Mouse (Mus musculus): ENCODE results near the gene Tmem131. TPM values are rescaled to one million over a fixed set of nuclear protein-coding genes. Genes with fewer than 3 reads are reported as not detected.
A peak's percentile ranks its signal among the peaks of the same experiment; 100 is the strongest.

Tmem131 gene
- polyA plus RNA-seq, 1 experiment: 46.6 TPM

DNA sequence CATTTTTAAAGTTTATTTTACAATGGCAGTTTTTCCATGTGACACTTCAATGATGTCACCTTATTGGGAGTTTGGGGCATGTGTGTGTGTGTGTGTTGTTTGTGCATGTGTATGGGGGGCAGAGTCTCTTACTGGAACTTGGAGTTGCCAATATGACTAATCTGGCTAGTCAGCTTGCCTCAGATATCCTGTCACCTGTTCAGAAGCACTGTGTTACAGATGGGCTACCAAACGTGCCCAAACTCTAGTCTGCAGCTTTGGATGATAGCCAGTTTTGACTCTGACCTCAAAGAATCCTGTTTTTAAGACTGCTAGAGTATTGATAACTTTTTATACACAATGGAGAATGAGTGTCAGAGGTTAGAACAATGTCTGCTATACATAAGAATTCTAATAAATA is 64.3 kb downstream of the Tmem131 start:
- WGBS: 15% methylated on average over 1 of the region's 1 CpGs

GRCm38 (mm10) chr1:36877126-36877525 is 66.3 kb downstream of the Tmem131 start:
- H3K4me3 ChIP-seq (replicated peaks; ENCODE audit: control insufficient read depth, low read depth, low read length): no peak overlapping the region
- TF ChIP-seq CTCF (IDR thresholded peaks at IDR 0.05; ENCODE audit: control insufficient read depth, insufficient read depth, low read length): no peak
- no peak for TF ChIP-seq POLR2A (IDR thresholded peaks at IDR 0.05; ENCODE audit: borderline replicate concordance, control insufficient read depth, low read depth, low read length)
- peaks cover 7% of the 10 kb centered on the region; the same call in 1 of the 2 replicates for H3K4me1 ChIP-seq (ENCODE audit: control insufficient read depth, insufficient read depth, low read length)
- no peak overlapping the region for H3K27ac ChIP-seq (ENCODE audit: control insufficient read depth, insufficient read depth, low read depth, low read length, poor library complexity)
- WGBS: 63% methylated on average over 1 of the region's 1 CpGs

More for the DNA sequence above, 64.3 kb downstream of the Tmem131 start:
- no peak overlapping the region for H3K27ac ChIP-seq (ENCODE audit: control insufficient read depth, insufficient read depth, low read depth, low read length, poor library complexity)
- TF ChIP-seq CTCF (IDR thresholded peaks at IDR 0.05; ENCODE audit: control insufficient read depth, insufficient read depth, low read length): no peak
- no peak for TF ChIP-seq POLR2A (IDR thresholded peaks at IDR 0.05; ENCODE audit: borderline replicate concordance, control insufficient read depth, low read depth, low read length)
- H3K4me3 ChIP-seq (replicated peaks; ENCODE audit: control insufficient read depth, low read depth, low read length): no peak overlapping the region
- H3K4me1 ChIP-seq (ENCODE audit: control insufficient read depth, insufficient read depth, low read length): peaks cover 11% of the 10 kb centered on the region; the same call in 1 of the 2 replicates

DNA sequence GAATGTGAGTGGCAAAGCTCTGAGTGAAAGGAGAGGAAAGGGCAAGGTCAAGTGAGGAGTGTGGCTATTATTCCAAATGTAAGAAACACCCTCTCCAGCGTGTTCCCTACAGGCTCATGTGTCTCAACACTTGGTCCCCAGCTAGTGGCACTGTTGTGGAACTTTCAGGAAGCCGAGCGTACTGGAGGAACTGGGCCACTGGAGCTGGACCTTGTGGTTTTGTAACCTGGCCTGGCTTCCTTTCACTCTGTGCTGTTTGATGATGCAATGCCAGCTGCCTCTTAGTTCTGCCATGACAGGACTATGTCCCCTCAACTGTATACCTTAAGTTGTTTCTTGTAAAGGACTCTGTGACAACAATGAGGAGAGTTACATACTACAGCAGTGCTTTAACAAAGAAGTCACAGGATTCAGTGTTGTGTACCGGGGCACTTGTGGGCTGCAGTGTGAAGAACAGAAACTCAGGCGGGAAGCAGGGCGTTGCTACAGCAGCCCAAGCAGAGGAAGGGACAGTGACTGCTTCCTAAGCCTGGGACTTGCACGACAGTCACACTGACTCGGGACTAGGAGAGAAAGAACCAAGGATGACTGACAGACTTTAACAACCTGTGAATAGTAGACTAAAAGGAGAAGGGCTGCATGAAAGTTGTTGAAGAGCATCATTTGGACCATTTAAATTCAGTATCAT is 68.4 kb downstream of the Tmem131 start:
- 30% methylated on average over 8 of the region's 8 CpGs for WGBS
- H3K4me1 ChIP-seq (ENCODE audit: control insufficient read depth, insufficient read depth, low read length): peaks cover 7% of the 10 kb centered on the region; the same call in 1 of the 2 replicates
- H3K27ac ChIP-seq (ENCODE audit: control insufficient read depth, insufficient read depth, low read depth, low read length, poor library complexity): peak overlapping the region; percentile 14; the same call in 1 of the 2 replicates
- H3K4me3 ChIP-seq (replicated peaks; ENCODE audit: control insufficient read depth, low read depth, low read length): peak overlapping the region; percentile 2
- no peak for TF ChIP-seq POLR2A (IDR thresholded peaks at IDR 0.05; ENCODE audit: borderline replicate concordance, control insufficient read depth, low read depth, low read length)
- TF ChIP-seq CTCF (IDR thresholded peaks at IDR 0.05; ENCODE audit: control insufficient read depth, insufficient read depth, low read length): peak; percentile 28; the same call in 1 of the 2 replicates

GRCm38 (mm10) chr1:36871238-36871637 is 72.2 kb downstream of the Tmem131 start:
- WGBS: 63% methylated on average over 4 of the region's 4 CpGs
- no peak overlapping the region for H3K27ac ChIP-seq (ENCODE audit: control insufficient read depth, insufficient read depth, low read depth, low read length, poor library complexity)

DNA sequence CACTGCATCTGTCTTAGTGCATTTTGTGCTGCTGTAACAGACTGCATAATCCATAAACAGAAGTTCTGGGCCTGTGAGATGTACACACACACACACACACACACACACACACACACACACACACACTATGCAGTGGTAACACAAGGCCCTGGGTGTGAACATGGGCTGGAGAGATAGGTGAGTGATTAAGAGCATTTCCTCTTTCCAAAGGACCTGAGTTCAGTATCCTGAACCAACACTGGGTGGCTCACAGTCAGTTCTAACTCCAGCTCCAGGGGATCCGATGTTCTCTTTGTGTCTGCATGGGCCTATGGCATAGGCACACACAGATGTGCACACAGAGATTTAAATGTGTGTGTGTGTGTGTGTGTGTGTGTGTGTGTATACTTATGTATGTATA is 72.9 kb downstream of the Tmem131 start:
- H3K4me3 ChIP-seq (replicated peaks; ENCODE audit: control insufficient read depth, low read depth, low read length): no peak overlapping the region
- no peak for TF ChIP-seq CTCF (IDR thresholded peaks at IDR 0.05; ENCODE audit: control insufficient read depth, insufficient read depth, low read length)
- no peak for TF ChIP-seq POLR2A (IDR thresholded peaks at IDR 0.05; ENCODE audit: borderline replicate concordance, control insufficient read depth, low read depth, low read length)
- 62% methylated on average over 1 of the region's 1 CpGs for WGBS
- H3K27ac ChIP-seq (ENCODE audit: control insufficient read depth, insufficient read depth, low read depth, low read length, poor library complexity): no peak overlapping the region
- H3K4me1 ChIP-seq (ENCODE audit: control insufficient read depth, insufficient read depth, low read length): peaks cover 3% of the 10 kb centered on the region; the same call in 1 of the 2 replicates

More at GRCm38 (mm10) chr1:36871238-36871637, 72.2 kb downstream of the Tmem131 start:
- TF ChIP-seq CTCF (IDR thresholded peaks at IDR 0.05; ENCODE audit: control insufficient read depth, insufficient read depth, low read length) (no peak), POLR2A (IDR thresholded peaks at IDR 0.05; ENCODE audit: borderline replicate concordance, control insufficient read depth, low read depth, low read length) (no peak)
- H3K4me1 ChIP-seq (ENCODE audit: control insufficient read depth, insufficient read depth, low read length): peaks cover 6% of the 10 kb centered on the region; the same call in 1 of the 2 replicates
- no peak overlapping the region for H3K4me3 ChIP-seq (replicated peaks; ENCODE audit: control insufficient read depth, low read depth, low read length)

- 90% methylated on average over 3 of the region's 3 CpGs for WGBS
- H3K4me3 ChIP-seq (replicated peaks; ENCODE audit: control insufficient read depth, low read depth, low read length): no peak overlapping the region
- TF ChIP-seq CTCF (IDR thresholded peaks at IDR 0.05; ENCODE audit: control insufficient read depth, insufficient read depth, low read length) (no peak), POLR2A (IDR thresholded peaks at IDR 0.05; ENCODE audit: borderline replicate concordance, control insufficient read depth, low read depth, low read length) (no peak)
- no peak overlapping the region for H3K27ac ChIP-seq (ENCODE audit: control insufficient read depth, insufficient read depth, low read depth, low read length, poor library complexity)
- peaks cover 2% of the 10 kb centered on the region for H3K4me1 ChIP-seq (ENCODE audit: control insufficient read depth, insufficient read depth, low read length)
Observed at GRCm38 (mm10) chr1:36864757-36865156, 78.7 kb downstream of the Tmem131 start.

DNA sequence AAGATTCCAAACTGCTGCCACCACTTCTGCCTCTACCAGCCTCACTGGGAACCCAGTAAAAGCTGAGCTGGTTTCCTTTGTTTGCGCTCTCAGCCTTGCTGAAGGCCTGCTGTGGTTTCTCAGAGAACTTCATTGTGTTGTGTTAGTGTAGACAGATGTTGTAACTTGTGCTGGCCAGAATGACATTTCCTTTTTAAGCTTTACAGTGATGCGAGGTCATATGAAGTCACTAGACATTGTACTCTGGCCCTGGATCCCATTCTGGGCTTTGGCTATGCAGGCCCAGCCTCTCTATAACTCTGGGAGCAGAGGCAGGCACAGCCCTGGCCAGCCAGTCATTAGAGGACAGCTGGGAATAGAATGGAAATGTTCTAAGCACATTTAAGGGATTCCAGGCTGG is 81.7 kb downstream of the Tmem131 start:
- WGBS: 41% methylated on average over 2 of the region's 2 CpGs
- no peak overlapping the region for H3K4me3 ChIP-seq (replicated peaks; ENCODE audit: control insufficient read depth, low read depth, low read length)
- TF ChIP-seq POLR2A (IDR thresholded peaks at IDR 0.05; ENCODE audit: borderline replicate concordance, control insufficient read depth, low read depth, low read length) (no peak), CTCF (IDR thresholded peaks at IDR 0.05; ENCODE audit: control insufficient read depth, insufficient read depth, low read length) (no peak)
- peaks cover 2% of the 10 kb centered on the region for H3K4me1 ChIP-seq (ENCODE audit: control insufficient read depth, insufficient read depth, low read length)
- H3K27ac ChIP-seq (ENCODE audit: control insufficient read depth, insufficient read depth, low read depth, low read length, poor library complexity): no peak overlapping the region

- WGBS: 36% methylated on average over 1 of the region's 1 CpGs
Observed at GRCm38 (mm10) chr1:36860876-36861275, 82.6 kb downstream of the Tmem131 start.

More at GRCm38 (mm10) chr1:36860876-36861275, 82.6 kb downstream of the Tmem131 start:
- Histone ChIP-seq H3K4me1 (ENCODE audit: control insufficient read depth, insufficient read depth, low read length) (peaks cover 2% of the 10 kb centered on the region), H3K4me3 (replicated peaks; ENCODE audit: control insufficient read depth, low read depth, low read length) (no peak overlapping the region), H3K27ac (ENCODE audit: control insufficient read depth, insufficient read depth, low read depth, low read length, poor library complexity) (no peak overlapping the region)
- no peak for TF ChIP-seq CTCF (IDR thresholded peaks at IDR 0.05; ENCODE audit: control insufficient read depth, insufficient read depth, low read length)
- TF ChIP-seq POLR2A (IDR thresholded peaks at IDR 0.05; ENCODE audit: borderline replicate concordance, control insufficient read depth, low read depth, low read length): no peak
